Mouse (Mus musculus): ENCODE data around the gene Wdr92.

- TF ChIP-seq CTCF (IDR thresholded peaks at IDR 0.05; ENCODE audit: control insufficient read depth, insufficient read depth, insufficient replicate concordance, low read depth, low read length) (no peak), POLR2A (IDR thresholded peaks at IDR 0.05; ENCODE audit: control insufficient read depth, low read depth, low read length) (no peak)
Observed at GRCm38 (mm10) chr11:17138306-17139033, 43.4 kb upstream of the Wdr92 start.

Data from testis, adult 2 months (tissue).